Mouse (Mus musculus) embryonic facial prominence, embryonic 11.5 days (tissue): ENCODE measurements around the gene Rsph10b. TPM values are rescaled to one million over a fixed set of nuclear protein-coding genes. Genes with fewer than 3 reads are reported as not detected.

Experiments
- ATAC-seq: fragments of 200-750 bp; cut with Nextera tagmentation; replicated peaks from 2 replicates; pipeline ENCODE4 v1.8.0; 2017; ENCODE audit warnings: low read depth; ENCODE audit not compliant: insufficient number of reproducible peaks, low FRiP score, low TSS enrichment
- DNase-seq: peaks from one replicate; pipeline ENCODE4 v3.0.0-alpha.2; 2015; ENCODE audit warnings: low spot score
- H3K27ac ChIP-seq: fragments of 300-500 bp; sonication (generic); replicated peaks from 2 replicates; pipeline ENCODE4 v1.5.1; 2014; ENCODE audit warnings: mild to moderate bottlenecking, low read depth, low read length, control low read depth
- H3K27me3 ChIP-seq: fragments of 300-500 bp; sonication (generic); 2 replicates; pipeline ENCODE4 v1.6.1; 2014; ENCODE audit warnings: mild to moderate bottlenecking, low read length, moderate library complexity, mixed read lengths; ENCODE audit not compliant: control insufficient read depth, insufficient read depth
- H3K36me3 ChIP-seq: fragments of 300-500 bp; sonication (generic); replicated peaks from 2 replicates; pipeline ENCODE4 v1.6.1; 2014; ENCODE audit warnings: low read depth, mild to moderate bottlenecking, low read length, moderate library complexity, mixed read lengths; ENCODE audit not compliant: control insufficient read depth, insufficient read depth
- H3K4me1 ChIP-seq: fragments of 300-500 bp; sonication (generic); 2 replicates; pipeline ENCODE4 v1.6.1; 2014; ENCODE audit warnings: low read length, mixed read lengths; ENCODE audit not compliant: control insufficient read depth, insufficient read depth
- H3K4me2 ChIP-seq: fragments of 300-500 bp; sonication (generic); 2 replicates; pipeline ENCODE4 v1.6.1; 2014; ENCODE audit warnings: low read depth, mild to moderate bottlenecking, control low read depth, low read length, moderate library complexity
- H3K4me3 ChIP-seq: fragments of 300-500 bp; sonication (generic); 2 replicates; pipeline ENCODE4 v1.5.1; 2014; ENCODE audit warnings: low read depth, low read length, control low read depth
- H3K9ac ChIP-seq: fragments of 300-500 bp; sonication (generic); replicated peaks from 2 replicates; pipeline ENCODE4 v1.6.1; 2014; ENCODE audit warnings: mild to moderate bottlenecking, control low read depth, low read length
- H3K9me3 ChIP-seq: fragments of 300-500 bp; sonication (generic); replicated peaks from 2 replicates; pipeline ENCODE4 v1.6.1; 2016; ENCODE audit warnings: mild to moderate bottlenecking, low read length, inconsistent platforms, mixed read lengths; ENCODE audit not compliant: control insufficient read depth
- WGBS: fragments of 180-500 bp; shearing (Covaris S2); extraction: QIAGEN DNeasy Blood & Tissue Kit; methylation state at CpG from one replicate; pipeline ENCODE4 v1.1.7; 2014; 5-methylcytosine and 5-hydroxymethylcytosine counted together
- polyA plus RNA-seq: library from polyadenylated mRNA; unstranded; fragments of >200 nt; fragmentation: Nextera tagmentation; extraction: Ambion mirVana; gene quantifications from 2 replicates; pipeline ENCODE4 v1.2.1, GENCODE M21; 2014

Rsph10b gene
- polyA plus RNA-seq, 1 experiment from 2014 or later = 0.42 TPM

DNA sequence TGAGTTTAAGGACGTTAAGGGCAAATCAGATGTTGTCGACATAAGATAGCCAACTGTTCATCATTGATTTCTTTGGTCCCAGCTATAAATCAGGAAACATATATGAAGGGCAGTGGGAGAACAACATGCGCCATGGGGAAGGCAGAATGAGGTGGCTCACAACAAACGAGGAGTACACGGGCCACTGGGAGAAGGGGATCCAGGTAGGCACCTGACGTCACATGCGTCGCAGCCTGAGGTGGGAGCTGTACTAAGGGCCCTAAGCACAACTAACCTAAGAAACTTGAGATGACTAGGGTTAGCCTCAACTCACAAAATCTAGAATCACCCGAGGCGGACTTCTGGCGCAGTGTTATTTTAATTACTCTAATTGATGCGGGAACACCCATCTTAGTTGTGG, 15.5 kb downstream of the Rsph10b start:
- no peak overlapping the region for H3K4me2 ChIP-seq
- no peak overlapping the region for H3K27ac ChIP-seq
- H3K36me3 ChIP-seq = no peaks in the 10 kb centered on the region
- no peaks in the 10 kb centered on the region for H3K4me1 ChIP-seq
- no peaks in the 10 kb centered on the region for H3K9me3 ChIP-seq
- DNase-seq (no peak), ATAC-seq (no peak)
- 86% methylated on average over 12 of the region's 12 CpGs for WGBS
- no peaks in the 10 kb centered on the region for H3K27me3 ChIP-seq
- no peak overlapping the region for H3K4me3 ChIP-seq
- H3K9ac ChIP-seq = no peak overlapping the region

DNA sequence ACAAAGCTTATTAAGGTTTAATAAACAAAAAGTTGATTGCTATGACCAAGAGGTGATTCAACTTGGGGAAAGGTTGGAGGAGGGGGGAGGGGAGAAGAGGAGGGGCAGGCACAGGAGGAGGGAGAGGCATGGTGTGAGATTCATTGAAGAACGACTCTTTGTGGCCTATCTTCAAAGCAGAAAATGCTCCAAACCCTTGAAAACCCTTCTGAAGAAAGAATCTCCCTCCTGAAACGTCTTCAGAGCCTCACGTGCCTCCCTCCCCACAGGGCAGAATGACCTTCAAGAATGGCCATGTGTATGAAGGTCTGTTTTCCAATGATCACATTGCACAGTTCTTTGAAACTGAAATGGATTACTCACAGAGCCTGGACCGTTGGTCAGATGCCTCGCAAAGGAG, 17.2 kb downstream of the Rsph10b start:
- H3K9ac ChIP-seq = no peak overlapping the region
- no peaks in the 10 kb centered on the region for H3K27me3 ChIP-seq
- H3K27ac ChIP-seq = no peak overlapping the region
- ATAC-seq (no peak), DNase-seq (no peak)
- no peaks in the 10 kb centered on the region for H3K36me3 ChIP-seq
- 47% methylated on average over 5 of the region's 5 CpGs for WGBS
- H3K4me3 ChIP-seq = no peak overlapping the region
- no peaks in the 10 kb centered on the region for H3K9me3 ChIP-seq
- no peak overlapping the region for H3K4me2 ChIP-seq
- no peaks in the 10 kb centered on the region for H3K4me1 ChIP-seq

DNA sequence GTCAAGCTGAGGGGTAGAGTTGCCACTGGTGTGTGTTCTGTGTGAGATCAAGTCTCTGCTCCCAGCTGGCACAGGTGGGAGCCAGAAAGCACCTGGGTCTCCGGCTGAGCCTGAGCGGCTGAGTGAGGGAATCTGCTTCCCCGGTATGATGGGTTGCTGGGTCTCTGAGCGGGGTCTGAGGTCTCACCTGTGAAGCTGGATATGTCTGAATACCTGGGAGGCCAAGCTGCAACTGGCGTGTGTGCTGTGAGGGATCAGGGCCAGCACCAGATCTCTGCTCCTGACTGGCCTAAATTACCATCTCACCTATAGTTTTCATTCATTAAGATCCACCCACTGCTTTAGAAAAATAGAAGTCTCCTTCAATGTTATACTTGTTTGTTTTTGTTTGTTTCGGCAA, 24.3 kb downstream of the Rsph10b start:
- no peak overlapping the region for H3K9ac ChIP-seq
- H3K27ac ChIP-seq = no peak overlapping the region
- DNase-seq = no peak
- ATAC-seq = no peak
- no peaks in the 10 kb centered on the region for H3K4me1 ChIP-seq
- no peaks in the 10 kb centered on the region for H3K9me3 ChIP-seq
- 93% methylated on average over 6 of the region's 6 CpGs for WGBS
- no peak overlapping the region for H3K4me2 ChIP-seq
- H3K4me3 ChIP-seq = no peak overlapping the region
- H3K27me3 ChIP-seq = no peaks in the 10 kb centered on the region
- H3K36me3 ChIP-seq = no peaks in the 10 kb centered on the region

DNA sequence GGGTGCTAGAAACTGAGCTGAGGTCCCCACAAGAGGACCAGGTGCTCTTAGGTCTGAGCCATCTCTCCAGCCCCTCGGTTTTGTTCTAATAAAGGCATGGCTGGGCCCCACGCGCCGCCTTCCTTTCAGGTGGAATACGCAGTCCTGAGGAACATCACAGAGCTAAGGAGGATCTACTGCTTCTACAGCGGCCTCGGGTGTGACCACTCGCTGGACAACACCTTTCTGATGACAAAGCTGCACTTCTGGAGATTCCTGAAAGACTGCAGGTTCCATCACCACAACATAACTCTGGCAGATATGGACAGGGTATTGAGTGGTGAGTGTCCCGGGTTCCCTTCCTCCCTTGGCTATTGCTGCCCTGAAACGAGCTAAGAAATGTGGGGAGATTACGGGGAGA, 26.7 kb downstream of the Rsph10b start:
- Histone ChIP-seq H3K9ac (no peak overlapping the region), H3K4me2 (no peak overlapping the region), H3K27me3 (no peaks in the 10 kb centered on the region), H3K27ac (no peak overlapping the region), H3K36me3 (no peaks in the 10 kb centered on the region), H3K9me3 (no peaks in the 10 kb centered on the region), H3K4me3 (no peak overlapping the region), H3K4me1 (no peaks in the 10 kb centered on the region)
- ATAC-seq (no peak), DNase-seq (no peak)
- WGBS = 92% methylated on average over 11 of the region's 11 CpGs

DNA sequence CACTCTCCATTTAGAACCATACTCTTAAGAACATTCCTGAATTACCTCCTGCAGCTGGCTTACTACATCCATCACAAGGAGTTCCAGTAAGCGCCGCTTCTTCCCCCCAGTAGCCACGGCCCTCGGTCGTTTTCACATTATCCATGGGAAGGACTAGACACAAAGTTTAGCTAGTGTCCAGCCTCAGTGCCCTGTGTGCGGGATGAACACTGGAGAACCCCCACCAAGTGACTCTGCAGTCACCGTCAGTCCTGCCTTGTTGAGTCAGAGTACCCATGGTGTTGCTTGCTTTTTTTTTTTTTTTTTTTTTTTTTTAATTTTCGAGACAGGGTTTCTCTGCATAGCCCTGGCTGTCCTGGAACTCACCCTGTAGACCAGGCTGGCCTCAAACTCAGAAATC, 28.3 kb downstream of the Rsph10b start:
- Histone ChIP-seq H3K9ac (no peak overlapping the region), H3K4me1 (no peaks in the 10 kb centered on the region), H3K4me2 (no peak overlapping the region), H3K36me3 (no peaks in the 10 kb centered on the region), H3K27ac (no peak overlapping the region), H3K9me3 (no peaks in the 10 kb centered on the region), H3K4me3 (no peak overlapping the region), H3K27me3 (no peaks in the 10 kb centered on the region)
- ATAC-seq (no peak), DNase-seq (no peak)
- WGBS = 91% methylated on average over 7 of the region's 8 CpGs

DNA sequence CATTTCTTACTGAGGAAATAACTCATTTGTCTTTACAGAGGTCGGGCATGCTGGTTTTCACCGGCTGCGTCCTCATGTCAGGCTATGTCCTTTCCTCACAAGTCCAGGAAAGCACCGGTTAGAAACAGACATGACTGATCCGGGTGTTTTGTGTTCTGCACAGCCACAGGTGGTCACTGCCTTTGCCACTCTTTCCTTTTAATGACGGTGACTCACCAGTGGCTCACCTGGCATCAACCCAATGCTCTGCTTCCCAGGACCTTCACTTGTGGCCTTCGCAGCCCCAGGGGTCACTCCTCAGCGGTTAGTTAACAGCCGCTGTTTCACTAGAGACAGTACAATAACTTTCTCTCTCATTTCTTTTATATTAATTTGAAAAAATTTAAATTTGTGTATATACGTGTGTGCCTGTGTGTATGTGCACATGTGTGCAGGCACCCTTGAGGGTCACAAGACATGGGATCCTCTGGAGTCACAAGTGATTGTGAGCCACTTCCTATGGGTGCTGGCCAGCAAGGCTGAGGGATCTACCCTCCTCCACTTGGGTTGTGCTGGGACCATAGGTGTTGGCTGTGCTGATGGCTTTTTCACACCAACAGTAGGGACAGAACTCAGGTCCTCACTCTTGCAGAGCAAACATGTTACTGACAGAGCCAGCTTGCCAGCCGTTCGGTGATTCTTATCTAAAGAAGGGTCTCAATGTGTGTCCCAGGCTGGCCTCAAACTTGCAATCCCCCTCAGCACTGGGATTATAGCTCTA, 32.9 kb downstream of the Rsph10b start:
- no peak for DNase-seq
- no peak for ATAC-seq
- no peaks in the 10 kb centered on the region for H3K36me3 ChIP-seq
- no peaks in the 10 kb centered on the region for H3K27me3 ChIP-seq
- 85% methylated on average over 12 of the region's 12 CpGs for WGBS
- no peaks in the 10 kb centered on the region for H3K9me3 ChIP-seq
- no peak overlapping the region for H3K9ac ChIP-seq
- H3K4me3 ChIP-seq = no peak overlapping the region
- no peak overlapping the region for H3K4me2 ChIP-seq
- no peaks in the 10 kb centered on the region for H3K4me1 ChIP-seq
- no peak overlapping the region for H3K27ac ChIP-seq

DNA sequence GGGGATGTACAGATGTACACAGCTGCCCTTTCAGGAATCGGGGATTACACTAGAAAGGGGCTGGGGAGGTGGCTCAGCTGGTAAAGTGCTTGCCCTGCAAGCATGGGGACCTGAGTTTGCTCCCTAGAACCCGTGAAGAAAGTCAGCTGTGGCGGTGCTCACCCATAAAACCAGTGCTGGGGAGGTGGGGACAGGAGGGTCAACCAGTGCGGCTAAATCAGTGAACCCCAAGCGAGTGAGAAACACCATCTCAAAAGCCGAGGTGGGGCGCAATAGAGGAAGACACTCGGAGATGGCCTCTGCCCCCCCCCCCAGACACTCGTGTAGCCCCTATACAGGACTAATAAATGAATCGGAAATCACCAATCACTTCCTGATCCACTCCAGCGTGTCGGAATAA, 33.8 kb downstream of the Rsph10b start:
- Histone ChIP-seq H3K4me1 (no peaks in the 10 kb centered on the region), H3K9ac (no peak overlapping the region), H3K4me2 (no peak overlapping the region), H3K27ac (no peak overlapping the region), H3K36me3 (no peaks in the 10 kb centered on the region), H3K9me3 (no peaks in the 10 kb centered on the region), H3K27me3 (no peaks in the 10 kb centered on the region), H3K4me3 (no peak overlapping the region)
- DNase-seq = no peak
- 89% methylated on average over 12 of the region's 12 CpGs for whole genome bisulfite sequencing
- ATAC-seq = no peak

DNA sequence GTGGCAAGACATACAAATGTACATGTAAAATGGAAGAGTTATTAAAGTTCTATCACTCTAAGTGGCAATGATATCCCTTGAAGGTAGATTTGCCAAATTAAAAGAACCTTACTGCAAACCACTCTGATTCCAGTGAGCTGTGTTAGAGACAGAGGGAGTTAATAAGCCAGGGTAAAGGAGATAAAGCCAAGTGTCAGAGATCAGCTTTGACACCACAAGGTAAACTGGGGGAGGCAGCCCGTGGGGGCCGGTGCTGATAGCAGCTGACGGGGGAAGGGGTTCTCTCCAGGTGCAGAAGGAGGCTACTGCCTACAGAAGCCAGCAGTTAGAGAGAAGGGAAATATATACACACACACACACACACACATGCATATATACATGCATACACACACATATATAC, 39.8 kb downstream of the Rsph10b start:
- no peak for DNase-seq
- Histone ChIP-seq H3K27me3 (no peaks in the 10 kb centered on the region), H3K4me1 (no peaks in the 10 kb centered on the region), H3K9ac (no peak overlapping the region), H3K4me2 (no peak overlapping the region), H3K27ac (no peak overlapping the region), H3K36me3 (no peaks in the 10 kb centered on the region), H3K9me3 (no peaks in the 10 kb centered on the region), H3K4me3 (no peak overlapping the region)
- WGBS = 77% methylated on average over 3 of the region's 3 CpGs
- no peak for ATAC-seq
